Mouse (Mus musculus) limb, embryonic 11.5 days (tissue): ENCODE measurements at regions not wholly inside any gene's neighbourhood (a gene's known extent, or its start where the extent isn't known, plus 50 kb on each side); places are given as distances from the start of the nearest gene placed in this dataset.
A peak's percentile ranks its signal among the peaks of the same experiment; 100 is the strongest.

Experiments
- ATAC-seq: fragments of 200-750 bp; cut with Nextera tagmentation; 2 replicates; pipeline ENCODE4 v1.8.0; 2017; ENCODE audit warnings: low read depth; ENCODE audit not compliant: insufficient number of reproducible peaks, low FRiP score, low TSS enrichment
- DNase-seq: peaks from one replicate; pipeline ENCODE4 v3.0.0-alpha.2; 2015; ENCODE audit warnings: low spot score
- H3K27ac ChIP-seq: fragments of 300-500 bp; sonication (generic); replicated peaks from 2 replicates; pipeline ENCODE4 v1.5.1; 2014; ENCODE audit warnings: low read depth, mild to moderate bottlenecking, low read length
- H3K27me3 ChIP-seq: fragments of 300-500 bp; sonication (generic); 2 replicates; pipeline ENCODE4 v1.6.1; 2014; ENCODE audit warnings: mild to moderate bottlenecking, low read length, mixed read lengths; ENCODE audit not compliant: control insufficient read depth, insufficient read depth
- H3K36me3 ChIP-seq: fragments of 300-500 bp; sonication (generic); 2 replicates; pipeline ENCODE4 v1.6.1; 2014; ENCODE audit warnings: mild to moderate bottlenecking, low read length, moderate library complexity, mixed read lengths; ENCODE audit not compliant: control insufficient read depth, insufficient read depth
- H3K4me1 ChIP-seq: fragments of 300-500 bp; sonication (generic); 2 replicates; pipeline ENCODE4 v1.6.1; 2014; ENCODE audit warnings: low read length, mixed read lengths; ENCODE audit not compliant: control insufficient read depth, insufficient read depth
- H3K4me2 ChIP-seq: fragments of 300-500 bp; sonication (generic); 2 replicates; pipeline ENCODE4 v1.6.1; 2014; ENCODE audit warnings: low read depth, mild to moderate bottlenecking, moderate library complexity; ENCODE audit not compliant: severe bottlenecking
- H3K4me3 ChIP-seq: fragments of 300-500 bp; sonication (generic); 2 replicates; pipeline ENCODE4 v1.5.1; 2014; ENCODE audit warnings: low read depth, low read length
- H3K9ac ChIP-seq: fragments of 300-500 bp; sonication (generic); 2 replicates; pipeline ENCODE4 v1.6.1; 2014; ENCODE audit warnings: mild to moderate bottlenecking, low read length
- H3K9me3 ChIP-seq: fragments of 300-500 bp; sonication (generic); 2 replicates; pipeline ENCODE4 v1.6.1; 2016; ENCODE audit warnings: low read length; ENCODE audit not compliant: control insufficient read depth
- WGBS: fragments of 180-500 bp; shearing (Covaris S2); extraction: QIAGEN DNeasy Blood & Tissue Kit; methylation state at CpG from one replicate; pipeline ENCODE4 v1.1.7; 2014; 5-methylcytosine and 5-hydroxymethylcytosine counted together

DNA sequence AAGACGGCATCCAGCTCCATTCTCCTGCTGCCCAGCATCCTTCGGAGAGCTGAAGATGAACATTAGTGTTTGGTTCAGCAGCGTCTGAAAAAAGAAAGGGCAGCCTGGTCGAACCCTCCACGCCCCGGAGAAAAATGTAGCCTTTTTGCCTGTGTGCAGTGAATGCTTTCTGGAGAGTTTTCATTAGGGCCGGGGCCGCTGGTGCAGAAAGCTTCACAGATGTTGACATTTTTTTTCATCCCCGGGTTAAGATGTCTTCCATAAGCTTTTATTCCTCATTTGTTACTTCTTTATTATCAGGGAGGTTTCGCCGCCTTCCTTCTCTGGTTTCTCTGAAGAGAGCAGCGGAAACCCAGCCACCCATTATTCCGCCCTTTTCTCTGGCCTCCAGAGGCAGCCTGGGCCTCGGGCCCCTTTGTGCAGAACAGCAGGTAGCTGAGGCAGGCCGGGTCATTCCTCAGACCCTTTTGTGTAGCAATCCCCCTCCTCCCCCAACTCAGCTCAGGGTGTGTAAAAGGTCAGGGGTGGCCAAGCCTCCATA, 61.4 kb downstream of the Cpn2 start:
- DNase-seq (no peak), ATAC-seq (no peak)
- H3K4me1 ChIP-seq: peaks cover 6% of the 10 kb centered on the region; the same call in 1 of the 2 replicates
- H3K4me3 ChIP-seq: no peak overlapping the region
- 26% methylated on average over 15 of the region's 15 CpGs for WGBS
- no peaks in the 10 kb centered on the region for H3K27me3 ChIP-seq
- no peaks in the 10 kb centered on the region for H3K36me3 ChIP-seq
- peak overlapping the region; percentile 17; the same call in 1 of the 2 replicates for H3K9ac ChIP-seq
- H3K27ac ChIP-seq: no peak overlapping the region
- H3K4me2 ChIP-seq: no peak overlapping the region
- H3K9me3 ChIP-seq: peaks cover 3% of the 10 kb centered on the region; the same call in 1 of the 2 replicates
